Mouse (Mus musculus) myocyte (in vitro differentiated cells): ENCODE measurements at regions not wholly inside any gene's neighbourhood (a gene's known extent, or its start where the extent isn't known, plus 50 kb on each side); places are given as distances from the start of the nearest gene placed in this dataset.

Experiments
- CEBPB ChIP-seq: IDR thresholded peaks from 2 replicates; pipeline ENCODE4 v1.6.1; 2011; ENCODE audit warnings: mild to moderate bottlenecking, moderate library complexity; ENCODE audit not compliant: poor library complexity, insufficient read depth, severe bottlenecking
- E2F4 ChIP-seq: IDR thresholded peaks from one replicate; pipeline ENCODE4 v1.6.1; 2011; ENCODE audit warnings: mild to moderate bottlenecking, control low read depth, moderate library complexity; ENCODE audit not compliant: insufficient read depth
- MAX ChIP-seq: IDR thresholded peaks from one replicate; pipeline ENCODE4 v1.6.1; 2011; ENCODE audit warnings: low read depth, mild to moderate bottlenecking, control low read depth
- MYOD1 ChIP-seq, 3 experiments: IDR thresholded peaks; one replicate each; pipeline ENCODE4 v1.6.1; 2011; ENCODE audit warnings: control low read depth in 2 of 3, low read depth in 2 of 3, mild to moderate bottlenecking in 2 of 3, moderate library complexity in 1 of 3; ENCODE audit not compliant: insufficient read length in 2 of 3, control insufficient read depth in 1 of 3
- POLR2A ChIP-seq: IDR thresholded peaks from one replicate; pipeline ENCODE4 v1.6.1; 2011; ENCODE audit warnings: low read depth, mild to moderate bottlenecking, control low read depth, moderate library complexity; ENCODE audit not compliant: insufficient read length
- POLR2AphosphoS2 ChIP-seq: IDR thresholded peaks from one replicate; pipeline ENCODE4 v1.6.1; 2011; ENCODE audit warnings: low read depth, control low read depth; ENCODE audit not compliant: insufficient read length
- TCF12 ChIP-seq: IDR thresholded peaks from one replicate; pipeline ENCODE4 v1.6.1; 2011; ENCODE audit warnings: mild to moderate bottlenecking, control low read depth; ENCODE audit not compliant: poor library complexity, insufficient read depth, severe bottlenecking
- TCF3 ChIP-seq: IDR thresholded peaks from one replicate; pipeline ENCODE4 v1.6.1; 2011; ENCODE audit warnings: low read depth, control low read depth; ENCODE audit not compliant: insufficient read length
- USF1 ChIP-seq: IDR thresholded peaks from one replicate; pipeline ENCODE4 v1.6.1; 2011; ENCODE audit warnings: low read depth, mild to moderate bottlenecking, control low read depth, moderate library complexity

DNA sequence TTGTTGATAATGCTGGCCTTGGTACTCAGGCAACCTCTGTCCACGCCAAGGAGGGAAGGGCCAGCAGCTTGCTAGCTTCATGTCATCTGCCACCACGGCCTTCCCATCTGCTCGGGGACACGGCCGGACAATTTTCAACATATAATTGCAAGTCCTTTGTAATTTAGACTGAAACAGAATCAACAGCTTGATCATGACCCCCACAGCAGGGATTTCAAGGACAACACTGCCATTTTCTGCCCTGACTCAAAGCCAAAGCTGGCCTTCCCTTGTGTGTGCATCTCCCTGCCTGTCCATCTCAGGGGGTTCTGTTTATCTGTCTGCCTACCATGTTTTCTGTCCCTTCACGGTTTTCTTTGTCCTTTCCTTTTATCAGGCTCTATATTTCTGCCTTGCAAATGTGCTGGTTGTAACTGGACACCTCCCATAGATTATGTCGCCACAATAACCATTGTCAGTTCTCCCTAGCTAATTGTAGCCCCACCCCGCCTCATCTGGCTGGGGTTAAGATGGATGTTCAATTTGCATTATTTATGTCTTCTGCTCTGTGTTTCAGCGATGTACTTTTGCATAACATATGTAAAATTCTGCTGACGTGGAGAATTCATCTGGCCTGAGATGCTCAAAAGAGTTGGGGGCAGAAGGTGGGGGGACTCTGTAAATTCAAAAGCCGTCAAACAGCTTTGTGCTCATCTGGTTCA, 295.8 kb upstream of the Npvf start:
- TF ChIP-seq POLR2A, result no peak
- TF ChIP-seq MAX, result no peak
- no peak for TF ChIP-seq TCF12
- no peak for TF ChIP-seq USF1
- no peak for TF ChIP-seq POLR2AphosphoS2
- no peak for TF ChIP-seq E2F4
- no peak for TF ChIP-seq TCF3
- TF ChIP-seq CEBPB, result no peak
- no peak for TF ChIP-seq MYOD1 (IDR thresholded peaks at IDR 0.05; ENCODE audit: control insufficient read depth in 1 of 3, insufficient read length in 2 of 3, low read depth in 2 of 3)
